In genomic region chr1:132171619-132172018, GRCm38 (mm10) we compare ENCODE assay signal across 21 mouse cellular contexts. TPM values are rescaled to one million over a fixed set of nuclear protein-coding genes. Genes with fewer than 3 reads are reported as not detected.
"Had no signal": no experiment of that assay in that cellular context is flagged by ENCODE, and none has a peak within 500 bp of the region (broad histone marks: within the 10 kb centered on the region; RNA-seq: fewer than 3 reads in every experiment).

No protein-coding gene starts in this region.

- H3K27me3 ChIP-seq: intestine, embryonic 15.5 days had no signal

- DNase-seq: kidney, adult 11 months; kidney, adult 9 months; kidney, postnatal 10 days; kidney, postnatal 4 days; liver, postnatal 0 days; lung, embryonic 14.5 days; thymus, adult 18-20 months; thymus, postnatal 36 days had no signal

- H3K4me2 ChIP-seq: intestine, embryonic 15.5 days; limb, embryonic 12.5 days; limb, embryonic 15.5 days; liver, embryonic 11.5 days; lung, embryonic 14.5 days; midbrain, embryonic 13.5 days had no signal

- H3K36me3 ChIP-seq: intestine, embryonic 15.5 days; limb, embryonic 12.5 days; limb, embryonic 15.5 days; midbrain, embryonic 13.5 days had no signal

- H3K4me3 ChIP-seq: intestine, embryonic 15.5 days; limb, embryonic 12.5 days; limb, embryonic 15.5 days; midbrain, embryonic 13.5 days had no signal

- H3K27ac ChIP-seq: intestine, embryonic 15.5 days; limb, embryonic 12.5 days; limb, embryonic 15.5 days; liver, embryonic 14.5 days; macrophage; midbrain, embryonic 13.5 days had no signal

- H3K9me3 ChIP-seq: intestine, embryonic 15.5 days; limb, embryonic 12.5 days; limb, embryonic 15.5 days; midbrain, embryonic 13.5 days had no signal

- ATAC-seq: intestine, embryonic 15.5 days; liver, postnatal 0 days; lung, postnatal 0 days; midbrain, embryonic 13.5 days had no signal

- H3K9ac ChIP-seq: intestine, embryonic 15.5 days; limb, embryonic 12.5 days; limb, embryonic 15.5 days; liver, embryonic 14.5 days; liver, postnatal 0 days; lung, embryonic 14.5 days; midbrain, embryonic 13.5 days had no signal

RNA-seq across cellular contexts. Expression of gene Lemd1, which starts 19.6 kb away (rescaled TPM):
- polyA plus RNA-seq: liver, embryonic 14.5 days; liver, postnatal 0 days; lung, postnatal 0 days; macrophage; spleen, adult 2 months had no signal

RNA-seq across cellular contexts. Expression of gene AC124108.1, which starts 19.6 kb away (rescaled TPM):
- polyA plus RNA-seq: liver, embryonic 14.5 days; liver, postnatal 0 days; lung, postnatal 0 days; macrophage; small intestine, adult 2 months; spleen, adult 2 months had no signal

RNA-seq across cellular contexts. Expression of gene Gm10188, which starts 57.9 kb away (rescaled TPM):
- polyA plus RNA-seq: intestine, embryonic 15.5 days; limb, embryonic 12.5 days; limb, embryonic 15.5 days; liver, embryonic 11.5 days; liver, embryonic 14.5 days; liver, postnatal 0 days; lung, embryonic 14.5 days; lung, postnatal 0 days; macrophage; neural tube, embryonic 11.5 days; small intestine, adult 2 months; spleen, adult 2 months; stomach, embryonic 16.5 days; urinary bladder, adult 2 months had no signal
